Mouse (Mus musculus) layer of hippocampus, postnatal 36 days (tissue): Measurements from ENCODE around the gene Unc5cl. TPM values are rescaled to one million over a fixed set of nuclear protein-coding genes. Genes with fewer than 3 reads are reported as not detected.

Experiments
- DNase-seq, 2 experiments: peaks; one replicate each; pipeline ENCODE4 v3.0.0; 2022
- total RNA-seq, 2 experiments: library from RNA; stranded (reverse); gene quantifications; 2 replicates each; pipeline ENCODE4 v1.2.3; 2021

Gene Unc5cl
- total RNA-seq, 2 experiments from 2014 or later = 0.27 to 0.30 TPM

- no peak for DNase-seq
Measured at GRCm38 (mm10) chr17:48432158-48432980, 22.3 kb upstream of the Unc5cl start, which contains the start of gene Apobec2. Gene Apobec2 (minus strand): TSS chr17:48432930.

DNA sequence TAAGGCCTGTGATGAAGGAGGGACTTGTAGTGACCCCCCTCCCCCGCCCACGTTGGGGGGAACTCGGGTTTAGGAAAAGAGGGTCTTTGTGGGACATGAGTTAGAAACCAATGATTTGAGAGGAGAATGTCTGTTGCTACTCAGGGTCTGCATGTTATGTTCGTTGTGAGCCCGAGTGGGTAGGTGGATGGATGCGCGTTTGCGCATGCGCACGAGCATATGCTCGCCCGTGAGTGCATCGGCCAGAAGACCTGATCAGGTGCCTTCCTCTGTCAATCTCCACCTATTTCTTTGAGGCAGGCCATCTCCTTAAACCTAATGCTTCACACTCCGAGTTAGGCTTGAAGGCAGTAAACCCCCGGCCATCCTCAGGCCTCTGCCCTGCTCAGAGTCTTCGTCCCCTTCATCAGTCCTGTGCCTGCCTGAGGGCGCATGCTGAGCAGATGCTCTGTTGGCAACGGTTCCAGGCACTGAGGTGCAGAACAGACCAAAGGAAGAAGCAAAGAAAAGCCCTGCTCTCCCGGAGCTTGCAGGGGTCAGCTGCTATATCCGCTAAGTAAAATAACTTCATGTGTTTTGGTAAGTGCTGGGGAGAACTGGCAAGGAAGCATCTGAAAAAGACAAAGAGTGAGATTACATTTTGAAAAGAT is 21.6 kb upstream of the Unc5cl start:
- no peak for DNase-seq

GRCm38 (mm10) chr17:48433689-48434330 is 20.9 kb upstream of the Unc5cl start:
- no peak for DNase-seq

GRCm38 (mm10) chr17:48434479-48434878 is 20.2 kb upstream of the Unc5cl start:
- DNase-seq = no peak

DNA sequence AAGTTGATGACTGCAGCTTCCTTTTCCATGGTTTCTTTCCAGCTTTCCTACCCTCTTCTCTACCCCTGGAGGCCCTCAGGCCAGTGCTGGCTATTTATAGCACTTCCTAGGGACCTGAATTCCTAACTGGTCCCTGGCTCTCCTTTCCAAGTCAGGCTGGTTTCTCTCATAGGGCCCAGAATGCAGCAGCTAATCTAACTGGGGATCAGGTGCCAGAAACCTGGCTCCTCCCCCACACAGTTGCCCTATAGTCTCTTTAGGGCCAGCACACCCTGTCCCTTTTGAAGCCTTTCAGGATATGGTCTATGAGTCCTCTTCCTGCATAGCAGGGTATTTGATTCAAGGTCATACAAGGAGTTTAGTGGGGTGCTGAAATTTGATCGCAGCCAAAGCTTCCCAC is 18.2 kb upstream of the Unc5cl start:
- DNase-seq = no peak

DNA sequence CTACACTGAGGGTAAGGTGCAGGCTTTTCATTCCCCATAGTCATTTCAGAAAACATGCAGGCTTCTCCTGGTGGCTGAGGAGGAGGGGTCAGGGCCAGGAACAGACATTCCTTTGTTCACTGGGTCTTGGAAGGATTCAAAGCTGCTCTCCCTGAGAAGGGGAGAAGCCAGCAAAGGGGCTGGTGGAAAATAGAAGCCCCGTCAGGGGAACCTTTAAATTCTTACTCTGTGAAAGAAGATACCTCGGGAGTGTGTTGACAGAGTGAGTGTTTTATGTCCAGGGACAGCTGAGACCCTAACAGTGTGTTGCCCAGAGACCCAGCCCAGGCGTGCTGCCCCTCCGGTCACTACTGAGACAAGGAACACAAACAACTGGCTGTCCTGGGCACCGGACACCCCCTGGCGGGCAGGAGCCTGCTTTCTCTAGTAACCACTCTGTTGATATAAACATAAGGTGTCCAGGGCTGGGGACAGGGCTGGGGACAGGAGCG is 17.2 kb upstream of the Unc5cl start:
- no peak for DNase-seq

DNA sequence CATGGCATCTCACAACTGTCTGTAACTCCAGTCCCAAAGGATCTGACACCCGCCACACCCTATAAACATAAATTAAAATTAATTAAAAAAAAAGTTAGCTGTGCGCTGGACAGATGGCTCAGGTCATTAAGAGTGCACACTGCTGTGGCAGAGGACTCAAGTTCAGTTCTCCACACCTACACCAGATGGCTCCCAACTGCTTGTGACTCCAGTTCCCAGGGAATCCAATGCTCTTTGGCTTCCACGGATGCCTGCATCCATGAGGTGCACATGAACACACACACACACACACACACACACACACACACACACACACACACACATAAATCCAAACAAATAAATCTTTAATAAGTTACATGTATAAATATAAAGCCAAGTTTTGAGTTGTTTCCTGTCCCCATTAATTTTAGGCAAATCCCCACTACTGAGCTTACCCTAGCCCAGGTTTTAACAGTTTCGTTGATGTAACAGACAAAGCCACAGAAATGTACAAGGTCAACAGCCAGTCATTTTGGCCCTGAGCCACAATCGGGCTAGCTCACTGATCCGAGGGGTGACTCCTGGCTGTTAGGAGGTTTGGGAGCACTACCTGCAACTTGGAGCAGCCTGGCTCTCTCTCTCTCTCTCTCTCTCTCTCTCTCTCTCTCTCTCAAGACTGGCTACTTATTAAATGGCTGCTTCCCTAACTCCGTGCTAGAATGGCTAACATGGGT is 11.8 kb upstream of the Unc5cl start:
- DNase-seq = no peak

DNA sequence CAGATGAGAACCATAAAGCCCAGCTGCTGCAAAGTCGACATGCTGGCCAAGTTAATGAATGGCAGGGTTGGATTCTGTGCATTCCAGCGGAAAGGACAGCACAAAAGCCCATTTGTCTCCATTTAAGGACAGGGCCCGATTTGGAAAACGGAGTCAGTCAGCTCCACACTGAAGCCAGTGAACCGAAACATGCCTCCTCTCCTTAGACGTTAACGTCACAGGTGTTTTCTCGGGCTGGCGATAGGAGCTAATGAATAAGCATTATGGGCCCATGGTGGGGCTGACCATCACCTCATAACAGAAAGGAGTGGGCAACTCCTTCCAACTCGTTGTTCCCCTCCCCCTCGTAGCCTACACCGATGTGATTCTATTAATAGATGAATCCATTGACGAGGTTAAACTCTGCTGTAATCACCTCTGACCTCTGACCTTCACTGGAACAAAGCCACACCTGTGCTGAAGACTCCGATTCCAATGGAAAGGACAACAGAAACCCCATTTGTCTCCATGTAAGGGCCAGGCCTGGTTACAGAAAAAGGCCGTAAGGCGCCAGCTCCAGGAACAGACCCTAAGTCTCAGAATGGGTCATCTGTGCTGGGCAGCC is 11.1 kb upstream of the Unc5cl start:
- no peak for DNase-seq

GRCm38 (mm10) chr17:48447675-48448074 is 7.0 kb upstream of the Unc5cl start:
- DNase-seq = no peak

DNA sequence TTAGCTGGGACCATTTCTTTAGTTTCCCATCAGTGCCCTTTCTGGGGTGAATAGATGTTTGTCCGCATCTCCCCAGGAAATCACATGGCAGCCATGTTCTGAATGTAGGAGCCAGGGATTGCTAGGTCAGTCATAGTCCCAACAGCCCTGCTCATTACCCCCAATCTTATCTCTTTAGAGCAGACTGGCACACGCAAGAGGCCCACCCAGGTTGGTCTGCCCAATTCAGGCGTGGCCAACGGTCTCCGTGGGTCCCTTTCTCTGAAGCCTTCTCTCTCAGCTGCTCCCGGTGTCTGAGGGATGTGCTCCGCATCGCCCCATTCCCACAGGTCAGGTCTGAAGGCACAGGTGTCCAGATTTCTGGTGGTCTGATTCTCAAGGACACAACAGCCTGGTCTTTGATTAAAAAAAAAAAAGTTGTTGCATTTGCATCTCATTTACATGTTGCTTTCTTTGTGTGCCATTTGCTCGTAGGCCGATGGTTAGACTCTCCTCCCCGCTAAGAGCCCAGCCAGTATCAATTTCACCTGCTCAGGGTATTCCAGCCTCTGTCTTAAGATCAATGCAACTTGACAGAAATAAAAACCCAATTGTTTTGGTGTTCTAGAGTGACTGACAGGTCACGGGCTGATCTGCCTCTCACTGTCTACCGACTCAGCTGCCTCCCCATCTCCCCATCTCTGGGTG is 3.9 kb upstream of the Unc5cl start:
- no peak for DNase-seq

DNA sequence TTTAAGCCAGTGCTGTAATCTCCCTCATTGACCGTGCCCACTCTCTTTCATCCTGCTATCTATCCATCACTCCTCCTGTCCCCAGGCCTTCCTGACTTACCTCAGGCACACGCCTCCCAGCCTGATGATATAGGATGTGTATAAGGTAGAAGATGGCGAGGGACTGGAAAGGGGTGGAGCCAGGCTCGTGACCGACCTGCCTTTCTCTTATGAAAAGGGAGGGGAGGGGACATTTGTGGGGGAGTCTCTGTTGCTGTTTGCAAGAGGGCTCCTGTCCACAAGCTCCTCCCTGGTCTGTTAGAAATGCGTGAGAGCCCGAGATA is 3.4 kb upstream of the Unc5cl start, which contains the start of gene Tspo2:
Gene Tspo2, minus strand, starts transcription at position 170 of the 323 bp plus-strand sequence.
- no peak for DNase-seq

GRCm38 (mm10) chr17:48451753-48452444 is 2.8 kb upstream of the Unc5cl start:
- DNase-seq = no peak

DNA sequence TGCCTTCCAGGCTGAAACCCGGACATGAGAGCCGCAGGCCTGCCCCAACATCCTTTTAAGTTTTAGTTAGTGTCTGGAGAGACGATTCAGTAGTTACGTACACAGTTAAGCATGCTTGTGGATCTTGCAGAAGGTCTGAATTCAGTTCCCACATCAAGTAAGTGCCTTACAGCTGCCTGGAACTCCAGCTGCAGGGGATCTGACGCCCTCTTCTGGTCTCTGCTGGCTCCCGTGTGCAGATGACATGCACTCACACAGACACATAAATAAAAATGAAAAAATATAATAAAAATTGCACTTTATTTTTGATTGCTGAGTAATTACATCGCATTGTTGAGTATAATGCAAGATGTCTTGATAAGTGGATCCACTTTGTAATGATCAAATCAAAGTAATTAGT is 1.2 kb upstream of the Unc5cl start:
- no peak for DNase-seq

- no peak for DNase-seq
Measured at GRCm38 (mm10) chr17:48454190-48454589, 511 bp upstream of the Unc5cl start.

DNA sequence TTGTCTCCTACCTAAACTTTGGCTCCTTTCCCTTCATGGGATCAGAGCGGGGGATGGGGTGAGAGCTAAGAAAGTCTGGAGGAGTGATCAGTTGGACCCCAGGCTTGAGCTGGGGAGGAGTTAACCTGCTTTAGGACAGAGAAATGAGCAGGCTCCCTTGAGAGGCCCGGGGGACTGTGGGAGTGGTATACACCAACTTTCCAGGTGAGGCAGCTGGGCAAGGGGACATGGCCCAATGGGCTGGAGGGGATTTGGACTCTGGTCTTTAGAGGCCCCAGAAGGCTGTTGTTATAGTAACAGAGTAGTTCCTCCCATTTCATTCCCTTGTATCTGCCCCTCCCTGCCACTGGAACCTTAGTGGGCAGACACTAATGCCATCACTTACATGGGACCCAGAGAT is 1.3 kb downstream of the Unc5cl start:
- DNase-seq = no peak

- no peak for DNase-seq
Measured at GRCm38 (mm10) chr17:48457971-48458653, 3.4 kb downstream of the Unc5cl start.

DNA sequence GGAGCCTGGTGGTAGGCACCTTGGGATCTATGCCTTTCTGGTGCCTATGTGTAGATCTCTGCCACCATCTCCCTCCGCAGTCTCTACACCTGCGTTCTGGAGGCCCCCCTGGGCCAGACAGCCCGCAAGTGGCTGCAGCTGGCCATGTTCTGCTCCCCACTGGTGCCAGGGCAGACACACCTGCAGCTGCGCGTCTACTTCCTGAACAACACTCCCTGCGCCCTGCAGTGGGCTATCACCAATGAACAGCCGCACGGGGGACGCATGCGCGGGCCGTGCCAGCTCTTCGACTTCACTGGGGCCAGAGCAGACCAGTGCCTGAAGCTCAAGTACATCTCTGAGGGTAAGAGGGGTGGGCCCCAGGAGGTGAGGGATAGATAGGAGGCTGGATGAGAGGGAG is 7.4 kb downstream of the Unc5cl start:
- no peak for DNase-seq

- no peak for DNase-seq
Measured at GRCm38 (mm10) chr17:48463391-48463790, 8.7 kb downstream of the Unc5cl start.

- no peak for DNase-seq
Measured at GRCm38 (mm10) chr17:48466769-48467394, 12.2 kb downstream of the Unc5cl start.
